In genomic region chr6:41622661-41623060, GRCm38 (mm10) we compare ENCODE assay signal across 9 mouse cellular contexts. TPM values are rescaled to one million over a fixed set of nuclear protein-coding genes. Genes with fewer than 3 reads are reported as not detected.
A peak's percentile ranks its signal among the peaks of the same experiment; 100 is the strongest.
DNase-seq lines count a peak whose midpoint lies in the region; ATAC-seq and TF ChIP-seq lines count a peak whose summit lies in the region.
"Had no signal": no experiment of that assay in that cellular context is flagged by ENCODE, and none has a peak within 500 bp of the region (broad histone marks: within the 10 kb centered on the region; RNA-seq: fewer than 3 reads in every experiment).

No protein-coding gene starts in this region.

- H3K36me3 ChIP-seq in kidney, embryonic 16.5 days (ENCODE audit: insufficient read depth, low read length) = no peaks in the 10 kb centered on the region
- H3K36me3 ChIP-seq in ES-Bruce4 (ENCODE audit: control insufficient read depth, insufficient read depth, low read length, poor library complexity, severe bottlenecking) = no peaks in the 10 kb centered on the region
- H3K36me3 ChIP-seq in liver, postnatal 0 days (replicated peaks; ENCODE audit: insufficient read depth, low read length) = no peaks in the 10 kb centered on the region
- H3K36me3 ChIP-seq: lung, embryonic 15.5 days had no signal

- H3K4me1 ChIP-seq in kidney, embryonic 16.5 days (ENCODE audit: insufficient read depth, low read length) = no peaks in the 10 kb centered on the region
- no peaks in the 10 kb centered on the region for H3K4me1 ChIP-seq in ES-Bruce4 (ENCODE audit: control insufficient read depth, insufficient read depth, low read length)
- H3K4me1 ChIP-seq in liver, postnatal 0 days (ENCODE audit: insufficient read depth) = no peaks in the 10 kb centered on the region
- H3K4me1 ChIP-seq: lung, embryonic 15.5 days had no signal

- H3K4me3 ChIP-seq in kidney, embryonic 16.5 days (ENCODE audit: low read length) = no peak overlapping the region
- no peak overlapping the region for H3K4me3 ChIP-seq in ES-Bruce4 (ENCODE audit: low read depth, low read length)
- no peak overlapping the region for H3K4me3 ChIP-seq in liver, postnatal 0 days (ENCODE audit: low read depth, low read length)
- H3K4me3 ChIP-seq: lung, embryonic 15.5 days had no signal

- TF ChIP-seq EP300 in ES-Bruce4 (IDR thresholded peaks at IDR 0.05; ENCODE audit: insufficient read depth, low read depth, low read length) = no peak
- TF ChIP-seq EP300 in liver, postnatal 0 days (IDR thresholded peaks at IDR 0.05; ENCODE audit: low read depth) = no peak

- H3K27me3 ChIP-seq in kidney, embryonic 16.5 days (ENCODE audit: insufficient read depth, low read length) = no peaks in the 10 kb centered on the region
- H3K27me3 ChIP-seq in ES-Bruce4 (ENCODE audit: control insufficient read depth, insufficient read depth, low read length, poor library complexity, severe bottlenecking) = no peaks in the 10 kb centered on the region
- no peaks in the 10 kb centered on the region for H3K27me3 ChIP-seq in liver, postnatal 0 days (ENCODE audit: insufficient read depth, low read length)
- H3K27me3 ChIP-seq: lung, embryonic 15.5 days had no signal

- ATAC-seq in kidney, embryonic 16.5 days (ENCODE audit: low FRiP score, low TSS enrichment) = no peak
- ATAC-seq in liver, postnatal 0 days = no peak

- no peak overlapping the region for H3K27ac ChIP-seq in kidney, embryonic 16.5 days (ENCODE audit: low read length)
- no peak overlapping the region for H3K27ac ChIP-seq in ES-Bruce4 (ENCODE audit: insufficient read depth, low read length)
- no peak overlapping the region for H3K27ac ChIP-seq in liver, postnatal 0 days (ENCODE audit: low read depth)
- H3K27ac ChIP-seq: lung, embryonic 15.5 days had no signal

- WGBS in kidney, embryonic 16.5 days = 68% methylated on average over 9 of the region's 9 CpGs
- 66% methylated on average over 9 of the region's 9 CpGs for WGBS in liver, postnatal 0 days (ENCODE audit: insufficient replicate concordance)

- no peaks in the 10 kb centered on the region for H3K9me3 ChIP-seq in kidney, embryonic 16.5 days (ENCODE audit: low read length)
- no peaks in the 10 kb centered on the region for H3K9me3 ChIP-seq in ES-Bruce4 (replicated peaks; ENCODE audit: control insufficient read depth, insufficient read depth, low read length, poor library complexity, severe bottlenecking)
- H3K9me3 ChIP-seq in liver, postnatal 0 days (ENCODE audit: low read length) = no peaks in the 10 kb centered on the region
- H3K9me3 ChIP-seq: lung, embryonic 15.5 days had no signal

- no peak for TF ChIP-seq POLR2A in ES-Bruce4 (IDR thresholded peaks at IDR 0.05; ENCODE audit: insufficient read depth, low read length)

- no peak overlapping the region for H3K9ac ChIP-seq in kidney, embryonic 16.5 days (replicated peaks; ENCODE audit: low read length)
- no peak overlapping the region for H3K9ac ChIP-seq in ES-Bruce4 (ENCODE audit: low read depth, poor library complexity, severe bottlenecking)
- H3K9ac ChIP-seq in liver, postnatal 0 days (replicated peaks) = no peak overlapping the region
- H3K9ac ChIP-seq: lung, embryonic 15.5 days had no signal

- peak; percentile 24 for DNase-seq in kidney, postnatal 10 days
- DNase-seq in brain, adult 2 months (ENCODE audit: low read depth, low spot score) = peak; percentile 56
- DNase-seq in liver, postnatal 0 days = peak; percentile 38
- DNase-seq in right cerebral cortex, postnatal 4 days = peak; percentile 50
- DNase-seq in spleen, postnatal 4 days (ENCODE audit: low spot score in 2 of 2) = no peak
- no peak for DNase-seq in natural killer cell, adult 2 months (ENCODE audit: low spot score in 2 of 2)

- no peak overlapping the region for H3K4me2 ChIP-seq in kidney, embryonic 16.5 days (replicated peaks; ENCODE audit: low read depth, low read length)
- no peak overlapping the region for H3K4me2 ChIP-seq in liver, postnatal 0 days (ENCODE audit: low read depth, low read length)
- H3K4me2 ChIP-seq: lung, embryonic 15.5 days had no signal

- TF ChIP-seq CTCF in ES-Bruce4 (IDR thresholded peaks at IDR 0.05; ENCODE audit: low read depth, low read length) = peak; percentile 71
- peak; percentile 80 for TF ChIP-seq CTCF in liver, postnatal 0 days (IDR thresholded peaks at IDR 0.05; ENCODE audit: low read depth)

RNA-seq across cellular contexts. Expression of gene Trpv6, which starts 13.5 kb away (rescaled TPM):
- polyA plus RNA-seq in kidney, embryonic 16.5 days (2015; fragmentation: Nextera tagmentation; extraction: Ambion mirVana) = 7.1 and 7.3 TPM in 2 replicates
- polyA plus RNA-seq in ES-Bruce4 (2011; ENCODE audit: insufficient read depth, insufficient read length, low read depth, missing spikeins) = not detected in 2 replicates
- not detected in 2 replicates for polyA plus RNA-seq in liver, postnatal 0 days (2015; fragmentation: Nextera tagmentation; extraction: Ambion mirVana)

RNA-seq across cellular contexts. Expression of gene Ephb6, which starts 17.4 kb away (rescaled TPM):
- polyA plus RNA-seq in kidney, embryonic 16.5 days (2015; fragmentation: Nextera tagmentation; extraction: Ambion mirVana) = 16.2 and 17.6 TPM in 2 replicates
- polyA plus RNA-seq in ES-Bruce4 (2011; ENCODE audit: insufficient read depth, insufficient read length, low read depth, missing spikeins) = 4.0 and 5.7 TPM in 2 replicates
- 0.25 and 0.28 TPM in 2 replicates for polyA plus RNA-seq in liver, postnatal 0 days (2015; fragmentation: Nextera tagmentation; extraction: Ambion mirVana)

RNA-seq across cellular contexts. Expression of gene Trpv5, which starts 57.9 kb away (rescaled TPM):
- 3.1 and 3.8 TPM in 2 replicates for polyA plus RNA-seq in kidney, embryonic 16.5 days (2015; fragmentation: Nextera tagmentation; extraction: Ambion mirVana)
- polyA plus RNA-seq in ES-Bruce4 (2011; ENCODE audit: insufficient read depth, insufficient read length, low read depth, missing spikeins) = 0.18 TPM in 1 of 2 replicates, not detected in the other
- 0.11 TPM in 1 of 2 replicates, not detected in the other for polyA plus RNA-seq in liver, postnatal 0 days (2015; fragmentation: Nextera tagmentation; extraction: Ambion mirVana)
- polyA plus RNA-seq: lung, embryonic 15.5 days had no signal

Comparison
In these comparisons a context has a peak if more than half of its experiments do, and no peak if none do; other contexts are left out.
1. DNase-seq: peak in kidney, postnatal 10 days (single experiment), brain, adult 2 months (single experiment), liver, postnatal 0 days (single experiment) and right cerebral cortex, postnatal 4 days (single experiment); none in spleen, postnatal 4 days (0 of 2) and natural killer cell, adult 2 months (0 of 2).